ENCODE assay signal across 9 mouse cellular contexts in genomic region chr4:136742677-136743076, GRCm38 (mm10).
DNase-seq lines count a peak whose midpoint lies in the region; ATAC-seq and TF ChIP-seq lines count a peak whose summit lies in the region.
"Had no signal": no experiment of that assay in that cellular context is flagged by ENCODE, and none has a peak within 500 bp of the region (broad histone marks: within the 10 kb centered on the region; RNA-seq: fewer than 3 reads in every experiment).

No protein-coding gene starts in this region.

- H3K4me3 ChIP-seq in forebrain, postnatal 0 days (ENCODE audit: low read depth, low read length) = no peak overlapping the region
- H3K4me3 ChIP-seq in hindbrain, postnatal 0 days (ENCODE audit: low read length) = no peak overlapping the region
- no peak overlapping the region for H3K4me3 ChIP-seq in lung, embryonic 15.5 days
- H3K4me3 ChIP-seq in stomach, embryonic 15.5 days (replicated peaks) = no peak overlapping the region

- 13% methylated on average over 5 of the region's 5 CpGs for WGBS in forebrain, postnatal 0 days
- 6% methylated on average over 5 of the region's 5 CpGs for WGBS in hindbrain, postnatal 0 days
- WGBS in lung, embryonic 15.5 days = 10% methylated on average over 5 of the region's 5 CpGs
- WGBS in stomach, embryonic 15.5 days = 8% methylated on average over 5 of the region's 5 CpGs

- peaks cover 12% of the 10 kb centered on the region; the same call in 1 of the 2 replicates for H3K4me1 ChIP-seq in forebrain, postnatal 0 days (ENCODE audit: insufficient read depth)
- H3K4me1 ChIP-seq in hindbrain, postnatal 0 days (ENCODE audit: insufficient read depth, low read length) = peaks cover 30% of the 10 kb centered on the region
- peaks cover 29% of the 10 kb centered on the region for H3K4me1 ChIP-seq in lung, embryonic 15.5 days
- peaks cover 37% of the 10 kb centered on the region for H3K4me1 ChIP-seq in stomach, embryonic 15.5 days

- H3K4me2 ChIP-seq in forebrain, postnatal 0 days (ENCODE audit: low read depth) = no peak overlapping the region
- no peak overlapping the region for H3K4me2 ChIP-seq in hindbrain, postnatal 0 days (ENCODE audit: low read depth, low read length)
- H3K4me2 ChIP-seq in lung, embryonic 15.5 days = no peak overlapping the region
- H3K4me2 ChIP-seq in stomach, embryonic 15.5 days = no peak overlapping the region

- peak; percentile 46 for ATAC-seq in forebrain, postnatal 0 days
- peak; percentile 69 for ATAC-seq in hindbrain, postnatal 0 days
- peak; percentile 68 for ATAC-seq in lung, embryonic 15.5 days (ENCODE audit: borderline replicate concordance, extremely low read depth, low FRiP score, low TSS enrichment)
- peak; percentile 74 for ATAC-seq in stomach, embryonic 15.5 days (ENCODE audit: insufficient read depth, low FRiP score, low read depth)

- TF ChIP-seq CTCF in forebrain, postnatal 0 days (IDR thresholded peaks at IDR 0.05; ENCODE audit: low read depth) = no peak
- no peak for TF ChIP-seq CTCF in hindbrain, postnatal 0 days (IDR thresholded peaks at IDR 0.05; ENCODE audit: low read depth)

- no peaks in the 10 kb centered on the region for H3K9me3 ChIP-seq in forebrain, postnatal 0 days (ENCODE audit: low read length)
- no peaks in the 10 kb centered on the region for H3K9me3 ChIP-seq in hindbrain, postnatal 0 days (ENCODE audit: low read length)
- H3K9me3 ChIP-seq in lung, embryonic 15.5 days = no peaks in the 10 kb centered on the region
- H3K9me3 ChIP-seq in stomach, embryonic 15.5 days = no peaks in the 10 kb centered on the region
- H3K9me3 ChIP-seq: G1E had no signal

- no peaks in the 10 kb centered on the region for H3K27me3 ChIP-seq in forebrain, postnatal 0 days (ENCODE audit: insufficient read depth, low read length)
- H3K27me3 ChIP-seq in hindbrain, postnatal 0 days (ENCODE audit: insufficient read depth, low read length) = no peaks in the 10 kb centered on the region
- H3K27me3 ChIP-seq in lung, embryonic 15.5 days = no peaks in the 10 kb centered on the region
- no peaks in the 10 kb centered on the region for H3K27me3 ChIP-seq in stomach, embryonic 15.5 days (replicated peaks)

- peak; percentile 64 to 65 for DNase-seq in right cerebral cortex, postnatal 10 days (ENCODE audit: low spot score in 2 of 2)
- DNase-seq in right cerebral cortex, adult 18-20 months = no peak
- no peak for DNase-seq in forebrain, postnatal 0 days
- peak; percentile 71 for DNase-seq in hindbrain, postnatal 0 days (ENCODE audit: low spot score)
- no peak for DNase-seq in thymus, adult 18-20 months
- DNase-seq in spleen, postnatal 4 days (ENCODE audit: low spot score in 2 of 2) = no peak

- H3K27ac ChIP-seq in forebrain, postnatal 0 days (ENCODE audit: low read depth, low read length) = no peak overlapping the region
- H3K27ac ChIP-seq in hindbrain, postnatal 0 days = peak overlapping the region; percentile 68
- H3K27ac ChIP-seq in lung, embryonic 15.5 days = peak overlapping the region; percentile 22; the same call in 1 of the 2 replicates
- peak overlapping the region; percentile 72 for H3K27ac ChIP-seq in stomach, embryonic 15.5 days

- H3K36me3 ChIP-seq in forebrain, postnatal 0 days (ENCODE audit: insufficient read depth) = no peaks in the 10 kb centered on the region
- no peaks in the 10 kb centered on the region for H3K36me3 ChIP-seq in hindbrain, postnatal 0 days (ENCODE audit: insufficient read depth, low read length)
- no peaks in the 10 kb centered on the region for H3K36me3 ChIP-seq in lung, embryonic 15.5 days
- no peaks in the 10 kb centered on the region for H3K36me3 ChIP-seq in stomach, embryonic 15.5 days
- H3K36me3 ChIP-seq: G1E had no signal

- H3K9ac ChIP-seq in forebrain, postnatal 0 days = no peak overlapping the region
- no peak overlapping the region for H3K9ac ChIP-seq in hindbrain, postnatal 0 days (replicated peaks; ENCODE audit: low read length)
- no peak overlapping the region for H3K9ac ChIP-seq in lung, embryonic 15.5 days
- H3K9ac ChIP-seq in stomach, embryonic 15.5 days = no peak overlapping the region

Comparison
In these comparisons a context has a peak if more than half of its experiments do, and no peak if none do; other contexts are left out.
1. DNase-seq: peak in right cerebral cortex, postnatal 10 days (2 of 2) and hindbrain, postnatal 0 days (single experiment); none in right cerebral cortex, adult 18-20 months (single experiment), forebrain, postnatal 0 days (single experiment), thymus, adult 18-20 months (0 of 2) and spleen, postnatal 4 days (0 of 2).
2. Peak in every context shown above with its lines, with median percentiles within 50 percentile points of each other: ATAC-seq.